Mouse (Mus musculus): Measurements from ENCODE around the gene Gm20696. TPM values are rescaled to one million over a fixed set of nuclear protein-coding genes. Genes with fewer than 3 reads are reported as not detected.

Gm20696 gene
- polyA plus RNA-seq, 1 experiment from 2014 or later: 2.7 TPM

DNA sequence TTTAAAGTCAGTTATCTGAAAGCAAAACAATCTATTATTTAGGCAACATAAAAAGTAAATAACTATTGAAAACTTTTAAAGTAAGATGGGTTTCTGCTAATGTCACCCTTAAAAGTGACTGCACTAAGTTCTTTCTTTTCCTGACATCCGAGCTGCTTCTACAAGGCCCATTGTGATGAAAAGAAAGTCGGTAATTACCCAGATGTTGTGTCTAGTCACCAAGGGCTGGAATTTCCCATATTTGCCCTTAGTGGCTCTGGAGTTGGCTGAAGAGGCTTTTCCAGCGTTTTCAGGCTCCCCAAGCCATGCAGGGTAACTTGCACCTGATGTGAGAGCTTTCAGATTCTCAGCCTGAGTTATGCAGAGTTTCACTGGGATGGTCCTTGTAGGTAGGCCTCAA is 125.5 kb downstream of the Gm20696 start:
- ATAC-seq (ENCODE audit: low read depth): no peak
- Histone ChIP-seq H3K36me3 (no peaks in the 10 kb centered on the region), H3K9me3 (no peaks in the 10 kb centered on the region), H3K4me2 (no peak overlapping the region), H3K4me3 (no peak overlapping the region), H3K4me1 (replicated peaks) (no peaks in the 10 kb centered on the region), H3K27ac (replicated peaks) (no peak overlapping the region), H3K27me3 (no peaks in the 10 kb centered on the region), H3K9ac (no peak overlapping the region)
- 41% methylated on average over 3 of the region's 3 CpGs for WGBS

DNA sequence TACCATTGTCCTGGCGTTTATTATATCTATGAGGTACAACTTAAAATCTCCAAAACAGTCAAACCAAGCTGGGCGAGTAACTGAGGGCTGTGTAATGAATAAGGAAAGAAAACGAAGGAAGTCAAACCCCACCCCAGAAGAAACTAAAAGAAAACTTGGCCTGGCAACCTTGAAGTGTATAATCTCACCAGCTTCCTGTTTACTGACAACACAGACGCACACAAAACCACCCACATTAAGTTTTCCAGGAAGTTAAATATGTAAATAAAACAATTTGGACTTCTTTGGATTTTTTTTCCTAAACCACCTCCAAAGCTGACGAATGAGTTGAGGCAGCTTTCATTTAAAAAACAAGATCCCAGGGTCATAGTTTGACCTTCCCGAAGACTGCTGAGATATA is 125.9 kb downstream of the Gm20696 start:
- no peak overlapping the region for H3K27ac ChIP-seq (replicated peaks)
- no peak overlapping the region for H3K9ac ChIP-seq
- 83% methylated on average over 6 of the region's 6 CpGs for WGBS
- ATAC-seq (ENCODE audit: low read depth): no peak
- H3K4me2 ChIP-seq: no peak overlapping the region
- H3K9me3 ChIP-seq: no peaks in the 10 kb centered on the region
- no peaks in the 10 kb centered on the region for H3K27me3 ChIP-seq
- no peak overlapping the region for H3K4me3 ChIP-seq
- no peaks in the 10 kb centered on the region for H3K4me1 ChIP-seq (replicated peaks)
- no peaks in the 10 kb centered on the region for H3K36me3 ChIP-seq

DNA sequence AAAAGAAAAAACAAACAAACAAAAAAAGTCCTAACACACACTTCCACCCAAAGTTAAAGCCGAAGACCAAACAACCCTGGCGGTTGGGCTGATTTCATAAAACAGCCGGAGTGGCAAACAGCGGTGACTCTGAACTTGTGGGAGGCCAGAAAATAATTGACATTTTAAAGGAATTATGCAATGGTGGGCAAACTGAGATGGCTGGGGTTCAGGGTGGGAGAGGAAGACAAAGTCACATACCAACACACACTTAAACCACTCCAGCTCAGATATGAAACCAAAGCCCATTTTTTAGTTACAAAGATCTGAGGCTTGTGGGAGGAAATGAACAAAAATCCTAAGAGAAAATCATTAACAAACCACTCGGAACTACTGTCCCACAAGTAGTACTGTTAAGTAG is 126.5 kb downstream of the Gm20696 start:
- Histone ChIP-seq H3K36me3 (no peaks in the 10 kb centered on the region), H3K4me2 (no peak overlapping the region), H3K4me1 (replicated peaks) (no peaks in the 10 kb centered on the region), H3K27me3 (no peaks in the 10 kb centered on the region), H3K4me3 (no peak overlapping the region), H3K27ac (replicated peaks) (no peak overlapping the region), H3K9ac (no peak overlapping the region), H3K9me3 (no peaks in the 10 kb centered on the region)
- ATAC-seq (ENCODE audit: low read depth): no peak
- 89% methylated on average over 5 of the region's 5 CpGs for WGBS

DNA sequence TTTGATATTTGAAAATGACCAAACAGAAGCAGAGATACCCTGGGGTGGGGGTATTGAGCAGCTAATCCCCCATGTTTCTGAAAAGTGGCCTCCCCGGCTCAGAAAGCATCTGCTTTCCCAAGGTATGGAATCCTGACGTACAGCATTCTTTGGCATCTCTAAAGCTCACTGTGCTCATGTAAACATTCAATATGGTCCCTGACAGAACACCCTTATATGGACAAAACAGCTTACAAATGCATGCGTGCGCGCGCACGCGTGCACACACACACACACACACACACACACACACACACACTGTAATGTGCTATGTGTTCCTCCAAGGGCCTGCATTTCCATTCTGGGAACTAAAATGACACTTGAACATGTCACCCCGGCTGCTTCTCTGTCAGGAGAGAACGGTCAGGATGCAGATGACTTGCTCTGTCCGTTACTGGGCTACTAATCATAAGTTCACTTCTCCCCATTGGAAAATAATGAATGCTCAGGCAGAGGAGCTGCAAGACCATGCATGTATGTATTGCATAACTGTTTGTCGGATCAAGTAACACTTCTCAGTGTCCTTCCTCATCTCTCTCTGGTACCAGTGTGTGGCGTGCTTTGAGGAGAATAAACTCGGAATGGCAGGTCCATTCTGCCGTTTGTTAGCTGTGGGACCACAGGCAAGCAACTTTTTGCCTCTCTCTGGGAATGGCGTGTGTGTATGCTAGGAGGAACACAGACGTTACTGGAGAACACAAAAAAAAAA is 128.2 kb downstream of the Gm20696 start:
- 91% methylated on average over 17 of the region's 17 CpGs for WGBS
- H3K4me2 ChIP-seq: no peak overlapping the region

DNA sequence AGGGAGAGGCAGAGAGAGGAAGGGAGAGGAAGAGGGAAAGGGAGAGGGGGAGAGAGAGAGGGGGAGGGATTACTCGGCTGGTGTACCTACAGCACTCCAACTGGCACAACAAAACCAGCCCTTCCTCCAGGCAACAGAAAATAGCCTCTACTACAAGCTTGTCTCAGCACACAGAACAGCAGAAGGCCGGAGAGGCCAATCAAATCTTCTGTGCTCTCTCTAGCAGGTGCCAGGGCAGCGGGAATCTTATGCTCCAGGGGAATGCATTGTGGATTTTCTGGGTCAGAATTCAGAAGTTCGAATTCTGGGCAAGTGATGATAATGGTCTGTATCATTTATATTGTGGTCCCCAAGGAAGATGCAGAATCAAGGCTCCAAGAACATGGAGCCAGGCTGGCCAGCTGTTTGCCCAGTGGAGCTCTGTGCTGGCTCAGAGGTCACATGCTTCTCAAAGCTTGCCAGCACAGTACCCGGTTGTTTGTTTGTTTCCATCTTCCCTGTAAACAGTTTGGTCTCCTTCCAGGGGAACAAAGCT is 132.3 kb downstream of the Gm20696 start:
- Histone ChIP-seq H3K9me3 (no peaks in the 10 kb centered on the region), H3K4me2 (no peak overlapping the region), H3K9ac (no peak overlapping the region), H3K4me1 (replicated peaks) (no peaks in the 10 kb centered on the region), H3K4me3 (no peak overlapping the region), H3K27ac (replicated peaks) (no peak overlapping the region), H3K36me3 (no peaks in the 10 kb centered on the region), H3K27me3 (no peaks in the 10 kb centered on the region; the same call in 1 of the 2 replicates)
- ATAC-seq (ENCODE audit: low read depth): no peak
- 62% methylated on average over 5 of the region's 5 CpGs for WGBS

More for the DNA sequence above, 128.2 kb downstream of the Gm20696 start:
- H3K36me3 ChIP-seq: no peaks in the 10 kb centered on the region
- no peaks in the 10 kb centered on the region for H3K4me1 ChIP-seq (replicated peaks)
- H3K27me3 ChIP-seq: no peaks in the 10 kb centered on the region
- no peak for ATAC-seq (ENCODE audit: low read depth)
- H3K27ac ChIP-seq (replicated peaks): no peak overlapping the region
- no peak overlapping the region for H3K9ac ChIP-seq
- H3K9me3 ChIP-seq: no peaks in the 10 kb centered on the region
- no peak overlapping the region for H3K4me3 ChIP-seq

DNA sequence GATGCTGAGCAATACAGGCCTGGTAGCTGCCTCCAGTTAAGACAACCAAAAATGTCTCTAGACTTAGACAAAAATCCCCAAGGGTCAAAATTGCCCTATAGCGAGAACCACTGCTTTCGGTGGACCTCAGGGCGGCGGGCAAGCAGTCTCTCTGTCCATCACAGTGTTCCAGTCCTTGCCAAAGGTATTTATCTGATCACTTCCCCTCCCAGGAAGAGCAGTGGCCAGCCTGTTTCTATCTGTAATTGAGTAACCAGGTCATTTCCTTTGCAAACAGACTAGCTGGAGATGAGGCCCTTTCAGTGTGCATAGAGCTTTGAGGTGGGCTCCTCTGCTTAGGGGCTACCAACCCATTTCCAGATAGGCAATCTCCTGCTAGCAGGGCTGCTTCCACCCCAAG is 134.1 kb downstream of the Gm20696 start:
- H3K4me2 ChIP-seq: no peak overlapping the region
- H3K9me3 ChIP-seq: no peaks in the 10 kb centered on the region
- H3K27me3 ChIP-seq: no peaks in the 10 kb centered on the region; the same call in 1 of the 2 replicates
- H3K36me3 ChIP-seq: no peaks in the 10 kb centered on the region
- no peak overlapping the region for H3K4me3 ChIP-seq
- no peaks in the 10 kb centered on the region for H3K4me1 ChIP-seq (replicated peaks)
- ATAC-seq (ENCODE audit: low read depth): no peak
- H3K9ac ChIP-seq: no peak overlapping the region
- 89% methylated on average over 4 of the region's 4 CpGs for WGBS
- H3K27ac ChIP-seq (replicated peaks): no peak overlapping the region

DNA sequence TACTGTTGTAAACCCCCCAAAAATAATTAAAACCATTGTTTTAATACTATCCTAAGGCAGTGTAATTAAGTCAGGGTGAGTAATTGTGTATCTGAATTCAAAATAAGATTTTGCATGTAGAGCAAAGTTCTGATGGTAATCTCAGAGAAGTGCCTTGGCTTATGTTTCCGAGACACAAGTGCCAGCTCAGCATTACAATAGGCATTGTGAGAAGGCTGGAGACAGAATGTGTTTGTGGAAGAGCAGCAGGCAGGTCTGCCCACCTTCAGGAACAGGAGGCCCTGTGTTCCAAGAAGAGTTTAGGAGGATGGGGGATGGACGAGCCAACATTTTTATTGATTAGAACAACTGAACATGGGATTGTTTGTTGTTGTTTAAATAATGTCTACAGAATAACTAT is 137.6 kb downstream of the Gm20696 start:
- H3K36me3 ChIP-seq: no peaks in the 10 kb centered on the region
- ATAC-seq (ENCODE audit: low read depth): no peak
- H3K9me3 ChIP-seq: no peaks in the 10 kb centered on the region
- H3K9ac ChIP-seq: no peak overlapping the region
- H3K27ac ChIP-seq (replicated peaks): no peak overlapping the region
- no peak overlapping the region for H3K4me3 ChIP-seq
- no peaks in the 10 kb centered on the region; the same call in 1 of the 2 replicates for H3K27me3 ChIP-seq
- H3K4me2 ChIP-seq: no peak overlapping the region
- peaks cover 8% of the 10 kb centered on the region for H3K4me1 ChIP-seq (replicated peaks)
- WGBS: 68% methylated on average over 2 of the region's 2 CpGs

DNA sequence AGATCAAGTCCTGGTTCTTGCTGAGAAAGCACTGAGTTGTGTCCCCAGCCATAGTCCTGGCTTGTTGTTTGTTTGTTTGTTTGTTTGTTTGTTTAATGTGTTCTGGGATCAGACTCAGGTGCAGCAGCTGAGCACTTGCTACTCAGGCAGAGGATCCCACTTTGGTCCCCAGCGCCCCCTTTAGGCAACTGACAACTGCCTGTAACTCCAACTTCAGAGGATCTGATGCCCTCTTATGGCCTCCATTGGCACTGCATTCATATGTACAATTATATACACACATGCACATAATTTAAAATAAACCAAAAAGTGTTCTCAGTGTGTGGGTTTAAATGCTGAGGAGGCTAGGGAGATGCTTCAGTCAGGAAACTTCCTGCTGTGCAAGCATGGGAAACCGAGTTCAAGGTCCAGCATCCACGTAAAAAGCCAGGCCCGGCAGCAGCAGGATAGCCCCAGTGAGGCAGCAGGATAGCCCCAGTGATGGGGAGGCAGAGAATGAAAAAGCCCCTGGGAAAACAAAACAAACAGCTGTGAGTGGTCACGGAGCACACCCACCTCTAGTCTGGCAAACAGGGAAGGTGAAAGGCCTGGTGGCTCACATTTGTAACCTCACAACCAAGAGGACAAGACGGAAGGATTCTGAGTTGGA is 139.0 kb downstream of the Gm20696 start:
- no peak overlapping the region for H3K4me3 ChIP-seq
- no peaks in the 10 kb centered on the region; the same call in 1 of the 2 replicates for H3K27me3 ChIP-seq
- WGBS: 90% methylated on average over 6 of the region's 6 CpGs
- no peaks in the 10 kb centered on the region for H3K9me3 ChIP-seq
- no peaks in the 10 kb centered on the region for H3K36me3 ChIP-seq
- H3K27ac ChIP-seq (replicated peaks): no peak overlapping the region
- H3K9ac ChIP-seq: no peak overlapping the region
- peaks cover 14% of the 10 kb centered on the region for H3K4me1 ChIP-seq (replicated peaks)
- ATAC-seq (ENCODE audit: low read depth): no peak
- H3K4me2 ChIP-seq: no peak overlapping the region

DNA sequence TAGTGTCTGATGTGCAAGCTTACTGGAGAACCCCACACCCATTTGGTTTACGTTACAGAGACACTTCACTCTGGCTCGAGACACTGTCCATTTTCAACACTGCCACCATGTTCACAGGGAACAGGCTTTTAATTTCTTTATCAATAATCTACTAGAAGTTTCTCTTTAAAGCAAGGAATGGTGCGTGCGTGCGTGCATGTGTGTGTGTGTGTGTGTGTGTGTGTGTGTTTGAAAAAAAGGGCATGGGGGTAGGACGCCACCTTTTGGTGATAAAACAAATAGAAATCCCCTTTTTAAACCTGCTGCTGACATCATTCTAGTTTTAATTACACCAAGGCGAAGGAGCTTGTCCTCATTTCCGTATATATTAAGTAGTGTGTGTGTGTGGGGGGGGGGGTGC is 141.2 kb downstream of the Gm20696 start:
- Histone ChIP-seq H3K4me1 (replicated peaks) (peaks cover 21% of the 10 kb centered on the region), H3K9ac (no peak overlapping the region), H3K9me3 (no peaks in the 10 kb centered on the region), H3K27ac (replicated peaks) (no peak overlapping the region), H3K4me2 (no peak overlapping the region), H3K27me3 (no peaks in the 10 kb centered on the region), H3K36me3 (no peaks in the 10 kb centered on the region), H3K4me3 (no peak overlapping the region)
- 45% methylated on average over 8 of the region's 8 CpGs for WGBS
- no peak for ATAC-seq (ENCODE audit: low read depth)

DNA sequence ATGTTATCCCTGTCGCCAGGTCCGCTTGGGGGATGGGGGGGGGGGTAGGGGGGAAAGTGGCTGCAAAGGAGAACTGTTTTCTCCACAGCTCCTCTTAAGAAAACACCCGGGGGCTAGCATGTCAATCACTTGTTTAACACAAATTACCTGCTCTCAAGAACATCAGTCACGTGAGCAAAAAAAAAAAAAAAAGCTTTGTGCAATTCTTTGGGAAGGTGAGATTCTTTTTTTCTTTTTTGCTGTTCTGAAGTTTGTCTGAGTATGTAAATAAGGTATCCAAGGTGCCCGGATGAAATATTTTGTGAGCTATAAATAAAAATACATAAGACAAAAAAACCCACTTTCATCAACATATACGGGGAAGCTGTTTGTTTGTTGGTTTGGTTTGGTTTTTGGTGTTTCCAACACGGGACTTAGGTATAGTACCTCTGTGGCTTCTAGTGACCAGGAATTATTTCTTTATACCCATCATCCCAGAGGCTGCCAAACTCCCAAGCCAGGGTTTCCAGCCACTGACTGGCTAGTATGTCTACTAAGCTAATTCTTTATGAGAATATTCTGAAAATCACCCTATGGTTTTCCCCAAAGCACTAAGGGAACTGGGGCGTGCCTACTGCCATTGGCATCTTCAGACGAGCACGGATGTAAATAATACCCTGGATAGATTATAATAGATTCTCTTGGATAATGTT is 142.8 kb downstream of the Gm20696 start:
- Histone ChIP-seq H3K36me3 (no peaks in the 10 kb centered on the region), H3K9me3 (no peaks in the 10 kb centered on the region), H3K4me2 (peak overlapping the region; percentile 98), H3K4me3 (peak overlapping the region; percentile 73), H3K27me3 (no peaks in the 10 kb centered on the region), H3K27ac (replicated peaks) (peak overlapping the region; percentile 100), H3K9ac (peak overlapping the region; percentile 98), H3K4me1 (replicated peaks) (peaks cover 28% of the 10 kb centered on the region)
- 23% methylated on average over 10 of the region's 10 CpGs for WGBS
- ATAC-seq (ENCODE audit: low read depth): no peak

DNA sequence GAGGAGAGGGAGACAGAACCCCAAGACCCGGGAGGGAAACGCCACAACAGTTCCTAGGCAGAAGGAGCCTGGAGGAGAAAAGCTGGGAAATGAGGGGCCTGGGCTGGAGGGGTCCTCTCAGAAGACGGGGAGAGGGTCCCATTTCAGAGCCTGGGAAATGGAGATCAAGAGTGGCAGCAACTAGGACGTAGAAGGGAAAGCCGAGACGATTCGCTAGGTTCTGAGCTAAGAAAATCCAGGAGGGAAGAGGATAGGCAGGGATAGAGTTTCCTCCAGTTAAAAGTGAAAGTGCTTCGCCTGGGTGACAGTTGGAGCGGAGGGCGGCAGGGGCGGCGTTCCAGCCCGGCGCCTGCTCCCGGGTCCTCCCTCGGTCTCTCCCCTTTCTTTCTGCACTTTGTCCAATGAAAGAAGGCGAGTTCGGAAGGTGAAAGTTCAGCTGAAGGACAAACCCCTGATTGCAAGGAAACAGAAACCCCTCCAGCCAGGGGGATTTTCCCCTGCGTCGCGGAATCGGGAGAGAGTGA is 143.4 kb downstream of the Gm20696 start:
- Histone ChIP-seq H3K4me2 (peak overlapping the region; percentile 98), H3K9ac (peak overlapping the region; percentile 98), H3K9me3 (no peaks in the 10 kb centered on the region), H3K27me3 (no peaks in the 10 kb centered on the region), H3K27ac (replicated peaks) (peak overlapping the region; percentile 100), H3K4me1 (replicated peaks) (peaks cover 28% of the 10 kb centered on the region), H3K36me3 (no peaks in the 10 kb centered on the region), H3K4me3 (peak overlapping the region; percentile 73)
- WGBS: under 1% methylated on average over 22 of the region's 22 CpGs
- peak; percentile 36 for ATAC-seq (ENCODE audit: low read depth)
